Mouse (Mus musculus) liver, embryonic 16.5 days (tissue): ENCODE data around the gene Edn2. TPM values are rescaled to one million over a fixed set of nuclear protein-coding genes. Genes with fewer than 3 reads are reported as not detected.

ENCODE experiments used
- ATAC-seq: fragments of 200-750 bp; cut with Nextera tagmentation; 2 replicates; pipeline ENCODE4 v1.8.0; 2017; ENCODE audit warnings: low read depth, mild to moderate bottlenecking, moderate number of reproducible peaks, moderate library complexity
- H3K27ac ChIP-seq: fragments of 300-500 bp; sonication (generic); 2 replicates; pipeline ENCODE4 v1.5.1; 2014; ENCODE audit warnings: mild to moderate bottlenecking, low read length
- H3K27me3 ChIP-seq: fragments of 300-500 bp; sonication (generic); 2 replicates; pipeline ENCODE4 v1.6.1; 2014; ENCODE audit warnings: low read depth, low read length, mixed read lengths; ENCODE audit not compliant: control insufficient read depth, insufficient read depth
- H3K36me3 ChIP-seq: fragments of 300-500 bp; sonication (generic); 2 replicates; pipeline ENCODE4 v1.6.1; 2014; ENCODE audit warnings: mild to moderate bottlenecking; ENCODE audit not compliant: control insufficient read depth, insufficient read depth
- H3K4me1 ChIP-seq: fragments of 300-500 bp; sonication (generic); 2 replicates; pipeline ENCODE4 v1.6.1; 2014; ENCODE audit warnings: low read depth, low read length, mixed read lengths; ENCODE audit not compliant: control insufficient read depth
- H3K4me2 ChIP-seq: fragments of 300-500 bp; sonication (generic); 2 replicates; pipeline ENCODE4 v1.6.1; 2014; ENCODE audit warnings: low read depth, low read length, mixed read lengths
- H3K4me3 ChIP-seq: fragments of 300-500 bp; sonication (generic); 2 replicates; pipeline ENCODE4 v1.5.1; 2014; ENCODE audit warnings: low read depth, mild to moderate bottlenecking, low read length
- H3K9ac ChIP-seq: fragments of 300-500 bp; sonication (generic); 2 replicates; pipeline ENCODE4 v1.6.1; 2014; ENCODE audit warnings: low read depth, low read length
- H3K9me3 ChIP-seq: fragments of 300-500 bp; sonication (generic); replicated peaks from 2 replicates; pipeline ENCODE4 v1.6.1; 2016; ENCODE audit warnings: low read length; ENCODE audit not compliant: control insufficient read depth
- WGBS: fragments of 180-500 bp; shearing (Covaris S2); extraction: QIAGEN DNeasy Blood & Tissue Kit; methylation state at CpG from one replicate; pipeline ENCODE4 v1.1.7; 2014; ENCODE audit not compliant: insufficient replicate concordance; 5-methylcytosine and 5-hydroxymethylcytosine counted together
- polyA plus RNA-seq: library from polyadenylated mRNA; unstranded; fragments of >200 nt; fragmentation: Nextera tagmentation; extraction: Ambion mirVana; gene quantifications from 2 replicates; pipeline ENCODE4 v1.2.1, GENCODE M21; 2015

Gene Edn2
- polyA plus RNA-seq, 1 experiment from 2014 or later = 0.07 TPM

DNA sequence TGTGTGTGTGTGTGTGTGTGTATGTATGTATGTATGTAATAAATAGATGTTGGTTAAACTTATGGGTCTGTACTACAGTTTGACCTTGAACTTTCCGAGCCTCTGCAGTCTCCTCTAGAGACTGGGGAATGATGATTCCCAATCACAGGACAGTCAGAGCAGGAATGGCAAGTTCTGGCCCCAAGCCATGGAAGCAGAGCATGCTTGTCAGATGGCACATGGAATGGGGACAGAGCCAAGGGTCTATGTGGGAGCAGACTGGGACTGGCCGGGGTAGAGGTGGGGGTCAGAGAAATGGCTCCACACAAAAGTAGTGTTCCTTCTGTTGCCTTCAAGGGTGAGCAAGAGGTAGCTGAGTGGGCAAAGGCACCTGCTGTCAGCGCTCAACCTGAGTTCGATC is 7.3 kb downstream of the Edn2 start:
- H3K4me1 ChIP-seq = no peaks in the 10 kb centered on the region
- no peak overlapping the region for H3K4me2 ChIP-seq
- no peak overlapping the region for H3K9ac ChIP-seq
- H3K27me3 ChIP-seq = no peaks in the 10 kb centered on the region
- no peak overlapping the region for H3K27ac ChIP-seq
- no peak for ATAC-seq
- H3K4me3 ChIP-seq = no peak overlapping the region
- H3K9me3 ChIP-seq = no peaks in the 10 kb centered on the region
- no peaks in the 10 kb centered on the region for H3K36me3 ChIP-seq
- 65% methylated on average over 4 of the region's 4 CpGs for WGBS

DNA sequence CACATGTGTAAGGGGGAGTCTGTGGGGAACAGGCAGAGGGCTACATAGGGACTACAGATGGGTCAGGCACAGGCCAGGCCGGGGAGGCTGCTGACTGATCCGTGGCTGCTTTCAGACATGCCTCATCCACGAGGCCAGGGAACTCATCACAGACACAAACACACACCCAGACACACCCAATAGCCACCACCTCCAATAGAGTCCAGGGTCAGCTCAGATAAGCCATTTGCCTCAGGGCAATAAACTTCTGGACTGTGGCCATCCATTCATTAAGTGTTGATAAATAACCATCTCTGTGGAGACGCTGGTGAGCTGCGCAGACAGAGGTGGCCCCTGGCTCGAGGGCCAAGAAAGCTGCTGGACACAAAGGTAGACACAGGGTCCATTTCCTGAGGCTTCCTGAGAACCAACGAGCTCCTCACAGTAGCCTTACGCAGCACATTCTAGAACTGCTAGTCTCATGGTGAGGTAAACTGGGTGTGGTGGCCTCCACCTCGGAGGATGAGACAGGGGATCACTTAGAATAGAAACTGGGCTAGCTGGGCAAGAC is 9.5 kb downstream of the Edn2 start:
- ATAC-seq = no peak
- no peaks in the 10 kb centered on the region for H3K36me3 ChIP-seq
- H3K4me1 ChIP-seq = no peaks in the 10 kb centered on the region
- H3K9ac ChIP-seq = no peak overlapping the region
- no peak overlapping the region for H3K4me3 ChIP-seq
- WGBS = 39% methylated on average over 9 of the region's 9 CpGs
- H3K9me3 ChIP-seq = no peaks in the 10 kb centered on the region
- no peak overlapping the region for H3K27ac ChIP-seq
- H3K4me2 ChIP-seq = no peak overlapping the region
- H3K27me3 ChIP-seq = no peaks in the 10 kb centered on the region

DNA sequence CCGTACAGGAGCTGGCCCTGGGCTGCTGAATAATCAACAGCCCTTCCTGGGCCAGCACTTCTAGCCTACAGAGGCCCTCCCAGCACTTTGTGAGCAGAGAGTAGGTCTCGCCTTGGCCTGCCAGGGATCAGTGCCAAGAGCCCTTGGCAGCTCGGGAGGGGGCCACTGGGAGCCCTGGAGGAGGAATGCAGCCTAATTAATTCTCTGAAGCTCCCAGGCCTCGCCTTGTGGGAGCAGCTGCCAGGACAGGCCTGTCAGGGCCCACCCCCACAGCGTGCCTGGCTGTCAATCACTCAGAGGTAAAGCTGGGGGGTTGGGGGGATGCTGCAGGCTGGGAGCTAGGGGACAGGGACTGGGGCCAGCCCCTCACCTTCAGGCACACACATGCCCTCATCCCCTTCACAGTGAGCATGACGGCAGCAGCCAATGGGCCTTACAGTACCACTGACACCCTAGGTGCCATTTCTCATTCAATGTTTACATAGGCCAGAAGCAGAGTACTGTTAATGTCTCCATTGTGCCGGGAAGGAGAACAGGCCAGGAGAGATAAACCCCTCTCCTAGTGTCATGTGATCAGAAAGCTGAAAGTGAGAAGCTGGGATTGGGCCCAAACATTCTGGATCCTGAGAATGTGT is 11.2 kb downstream of the Edn2 start:
- H3K4me3 ChIP-seq = no peak overlapping the region
- no peak overlapping the region for H3K9ac ChIP-seq
- WGBS = 25% methylated on average over 7 of the region's 7 CpGs
- no peaks in the 10 kb centered on the region for H3K36me3 ChIP-seq
- H3K4me2 ChIP-seq = no peak overlapping the region
- no peaks in the 10 kb centered on the region for H3K9me3 ChIP-seq
- H3K27ac ChIP-seq = no peak overlapping the region
- H3K27me3 ChIP-seq = no peaks in the 10 kb centered on the region
- H3K4me1 ChIP-seq = no peaks in the 10 kb centered on the region
- ATAC-seq = no peak

DNA sequence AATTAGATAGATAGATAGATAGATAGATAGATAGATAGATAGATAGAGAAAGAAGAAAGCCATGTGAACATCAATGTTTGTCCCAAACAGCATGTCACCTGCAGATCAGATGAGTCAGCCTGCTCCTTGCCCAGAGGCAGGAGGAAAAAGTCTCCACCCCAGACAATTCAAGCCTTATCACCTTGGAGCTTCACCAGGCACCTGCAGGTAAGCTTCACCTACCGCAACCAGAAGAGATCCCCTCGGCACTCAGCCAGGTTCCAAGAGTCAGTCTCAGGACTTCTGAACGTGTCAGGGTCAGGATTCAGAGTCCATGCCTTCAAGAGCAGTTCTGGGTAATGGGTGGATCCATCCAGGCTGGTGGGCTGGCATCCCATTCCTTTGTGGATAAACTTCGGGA is 18.1 kb downstream of the Edn2 start:
- no peaks in the 10 kb centered on the region for H3K27me3 ChIP-seq
- ATAC-seq = no peak
- WGBS = 54% methylated on average over 4 of the region's 4 CpGs
- no peak overlapping the region for H3K4me2 ChIP-seq
- H3K36me3 ChIP-seq = no peaks in the 10 kb centered on the region
- no peaks in the 10 kb centered on the region for H3K4me1 ChIP-seq
- H3K9me3 ChIP-seq = no peaks in the 10 kb centered on the region
- no peak overlapping the region for H3K27ac ChIP-seq
- H3K4me3 ChIP-seq = no peak overlapping the region
- no peak overlapping the region for H3K9ac ChIP-seq

DNA sequence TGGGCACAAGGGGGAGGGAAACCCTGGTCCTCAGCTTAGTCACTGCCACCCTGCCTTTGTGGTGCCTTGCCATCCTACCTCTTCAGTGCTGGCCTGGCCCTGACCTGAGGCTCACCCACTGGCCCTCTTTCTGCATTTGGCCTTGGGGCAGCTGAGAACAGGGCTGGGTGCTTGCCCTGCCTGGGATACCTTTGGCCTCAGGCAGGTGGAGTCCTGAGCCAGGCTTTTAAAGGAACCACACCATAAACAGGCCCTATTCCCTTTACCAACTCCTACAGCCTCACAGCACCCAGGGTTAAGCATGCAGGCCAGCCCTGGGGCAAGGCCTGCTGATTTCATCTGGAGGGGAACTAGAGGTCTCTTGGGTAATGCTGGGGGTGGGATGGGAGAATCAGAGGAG is 19.5 kb downstream of the Edn2 start:
- no peak overlapping the region for H3K9ac ChIP-seq
- H3K4me1 ChIP-seq = no peaks in the 10 kb centered on the region
- H3K4me2 ChIP-seq = no peak overlapping the region
- no peak overlapping the region for H3K4me3 ChIP-seq
- H3K27me3 ChIP-seq = no peaks in the 10 kb centered on the region
- no peaks in the 10 kb centered on the region for H3K36me3 ChIP-seq
- H3K27ac ChIP-seq = no peak overlapping the region
- H3K9me3 ChIP-seq = no peaks in the 10 kb centered on the region
- no peak for ATAC-seq

DNA sequence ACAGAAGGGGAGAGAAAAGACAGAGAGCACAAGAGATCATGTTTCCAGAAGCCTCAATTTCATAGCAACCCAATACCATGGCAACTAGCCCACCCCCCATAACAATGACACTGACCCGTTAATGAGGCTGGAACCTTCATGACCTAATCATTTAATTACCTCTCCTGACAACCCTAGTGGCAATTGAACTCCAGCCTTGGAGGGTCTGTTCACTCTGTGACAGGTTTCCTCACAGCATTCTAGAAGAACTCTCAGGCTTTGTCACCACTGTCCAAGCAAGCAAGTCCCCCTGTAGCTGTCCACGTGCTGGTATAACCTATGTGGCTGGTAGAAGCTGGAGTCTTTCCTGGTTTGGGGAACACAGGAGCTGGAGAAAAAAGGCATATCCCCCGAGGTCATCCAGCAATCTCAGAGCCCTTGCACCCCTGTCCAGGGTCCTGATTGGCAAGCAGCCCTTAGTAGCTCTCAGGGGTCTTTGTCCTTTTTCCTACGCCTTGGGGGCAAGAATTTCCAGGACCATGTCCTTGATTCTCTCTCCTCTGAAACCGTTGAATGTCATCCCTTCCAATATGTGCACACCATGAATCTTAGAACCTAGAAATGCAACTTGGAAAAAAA is 23.5 kb downstream of the Edn2 start:
- whole genome bisulfite sequencing = 12% methylated on average over 5 of the region's 5 CpGs
- Histone ChIP-seq H3K4me1 (no peaks in the 10 kb centered on the region), H3K27me3 (no peaks in the 10 kb centered on the region), H3K9ac (no peak overlapping the region), H3K27ac (no peak overlapping the region), H3K4me2 (no peak overlapping the region), H3K4me3 (no peak overlapping the region), H3K36me3 (no peaks in the 10 kb centered on the region), H3K9me3 (no peaks in the 10 kb centered on the region)
- ATAC-seq = no peak

DNA sequence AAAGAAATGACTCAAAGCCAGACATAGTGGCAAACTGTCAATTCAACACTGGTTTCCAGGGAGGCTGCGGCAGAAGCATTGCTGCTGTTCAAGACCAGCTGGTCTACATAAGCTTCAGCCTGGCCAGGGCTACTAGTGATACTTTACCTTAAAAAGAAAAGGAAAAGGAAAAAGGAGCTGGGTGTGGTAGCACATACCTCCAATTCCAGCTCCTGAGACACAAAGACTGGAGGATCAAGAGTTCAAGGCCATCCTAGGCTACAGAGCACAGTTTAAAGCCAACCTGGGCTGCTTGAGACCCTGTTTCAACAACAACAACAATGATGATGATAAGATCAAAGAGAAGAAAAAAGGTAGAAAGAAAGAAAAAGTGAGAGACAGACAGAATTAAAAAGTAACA is 25.4 kb downstream of the Edn2 start:
- WGBS = 68% methylated on average over 1 of the region's 1 CpGs
- ATAC-seq = no peak
- no peak overlapping the region for H3K4me3 ChIP-seq
- H3K9ac ChIP-seq = no peak overlapping the region
- no peak overlapping the region for H3K4me2 ChIP-seq
- H3K36me3 ChIP-seq = no peaks in the 10 kb centered on the region
- no peaks in the 10 kb centered on the region for H3K27me3 ChIP-seq
- H3K27ac ChIP-seq = no peak overlapping the region
- H3K4me1 ChIP-seq = no peaks in the 10 kb centered on the region
- no peaks in the 10 kb centered on the region for H3K9me3 ChIP-seq

DNA sequence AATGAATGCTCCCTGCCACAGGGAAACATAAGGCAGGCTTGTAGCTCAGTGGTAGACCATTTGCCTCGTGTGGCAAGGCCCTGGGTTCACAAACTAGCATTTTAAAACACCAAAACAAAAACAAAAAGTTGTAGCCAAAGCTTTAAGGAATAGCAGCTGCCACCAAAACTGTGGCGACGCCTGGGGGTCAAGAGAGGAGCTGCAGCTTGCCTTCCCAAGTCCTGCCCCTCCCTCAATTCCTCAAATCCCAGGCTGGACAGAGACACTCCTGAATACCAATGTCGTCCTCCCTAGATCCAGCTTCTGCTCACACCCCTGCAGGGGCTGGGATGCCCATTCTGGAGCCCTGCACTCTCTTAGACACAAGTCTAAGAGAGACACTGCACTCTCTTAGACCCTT is 25.9 kb downstream of the Edn2 start:
- H3K27ac ChIP-seq = no peak overlapping the region
- ATAC-seq = no peak
- no peak overlapping the region for H3K4me2 ChIP-seq
- H3K9me3 ChIP-seq = no peaks in the 10 kb centered on the region
- no peaks in the 10 kb centered on the region for H3K36me3 ChIP-seq
- no peak overlapping the region for H3K9ac ChIP-seq
- 3% methylated on average over 4 of the region's 4 CpGs for WGBS
- H3K4me3 ChIP-seq = no peak overlapping the region
- no peaks in the 10 kb centered on the region for H3K4me1 ChIP-seq
- no peaks in the 10 kb centered on the region for H3K27me3 ChIP-seq

DNA sequence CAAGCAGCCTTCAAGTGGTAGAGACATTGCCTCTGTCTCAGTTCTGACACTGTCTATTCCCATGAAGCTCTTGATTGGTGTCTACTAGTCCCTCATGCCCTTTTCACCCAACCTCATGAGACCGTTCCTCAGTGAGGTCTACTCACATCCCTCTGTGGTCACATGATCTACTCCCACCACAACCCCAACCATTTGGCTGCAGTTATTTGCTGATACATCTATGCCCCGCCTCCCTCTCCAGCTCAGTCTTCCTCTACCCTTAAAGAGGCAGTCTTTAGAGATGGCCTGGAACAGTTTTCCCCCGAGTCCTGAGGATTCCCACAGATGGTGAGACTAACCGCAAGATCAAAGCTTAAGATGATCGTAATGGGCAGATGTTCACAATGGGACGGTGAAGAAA is 27.2 kb downstream of the Edn2 start:
- Histone ChIP-seq H3K27me3 (no peaks in the 10 kb centered on the region), H3K9me3 (no peaks in the 10 kb centered on the region), H3K27ac (no peak overlapping the region), H3K4me2 (no peak overlapping the region), H3K4me1 (no peaks in the 10 kb centered on the region), H3K4me3 (no peak overlapping the region), H3K36me3 (no peaks in the 10 kb centered on the region), H3K9ac (no peak overlapping the region)
- ATAC-seq = no peak
- WGBS = 63% methylated on average over 6 of the region's 6 CpGs
